Mouse (Mus musculus) bone marrow, adult 2 months (tissue): ENCODE results near the gene 1700029P11Rik.

ENCODE experiments used
- CTCF ChIP-seq: fragments of 200-500 bp; IDR thresholded peaks from 2 replicates; pipeline ENCODE4 v1.5.1; 2011; ENCODE audit warnings: low read length, control low read depth; ENCODE audit not compliant: control insufficient read depth, insufficient read depth
- POLR2A ChIP-seq: fragments of 200-500 bp; IDR thresholded peaks from 2 replicates; pipeline ENCODE4 v1.6.1; 2011; ENCODE audit warnings: low read depth, mild to moderate bottlenecking, control low read depth, low read length, borderline replicate concordance; ENCODE audit not compliant: control insufficient read depth

DNA sequence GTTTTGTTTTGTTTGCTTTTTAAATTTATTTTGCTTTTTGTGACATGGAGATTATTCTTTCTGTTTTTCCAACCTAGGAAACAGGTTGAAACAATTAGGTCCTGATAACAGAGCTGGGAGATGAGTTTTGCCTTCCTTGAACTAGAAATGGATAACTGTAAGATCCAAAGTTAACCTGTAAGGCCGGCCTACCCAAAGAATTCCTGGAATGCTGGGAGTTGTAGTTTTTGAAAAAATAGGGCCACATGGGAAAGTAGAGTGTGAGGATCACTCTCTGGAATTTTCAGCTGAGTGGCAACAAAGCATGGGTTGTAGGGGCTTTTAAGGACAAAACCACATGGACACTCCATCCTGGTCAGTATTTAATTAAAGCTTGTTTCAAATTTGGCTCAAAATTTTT lies 1.8 kb downstream of the 1700029P11Rik start:
- TF ChIP-seq CTCF (no peak), POLR2A (no peak)
